In the genomic region with DNA sequence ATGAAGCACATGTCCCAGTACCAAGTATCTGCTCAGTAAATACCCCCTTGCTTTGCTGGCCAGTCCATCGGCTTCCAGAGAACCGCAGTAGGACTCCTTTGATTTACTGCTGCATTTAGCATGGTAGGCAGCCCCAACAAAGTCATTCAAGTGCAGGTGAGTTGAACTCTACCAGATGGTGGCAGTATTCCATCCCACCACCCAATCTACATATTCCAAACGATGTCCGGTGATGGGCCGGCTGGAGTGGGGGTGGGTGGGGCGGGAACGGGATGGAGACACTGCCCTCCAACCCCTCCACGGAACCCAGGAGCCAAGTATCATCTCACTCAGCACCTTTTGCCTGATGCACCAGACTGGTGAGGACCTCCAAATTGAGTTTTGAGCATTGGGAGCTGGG, we compare ENCODE assay signal across 8 mouse cellular contexts. TPM values are rescaled to one million over a fixed set of nuclear protein-coding genes. Genes with fewer than 3 reads are reported as not detected.
DNase-seq lines count a peak whose midpoint lies in the region; ATAC-seq and TF ChIP-seq lines count a peak whose summit lies in the region.

No protein-coding gene starts in this region.

- H3K4me2 ChIP-seq in heart, embryonic 16.5 days (ENCODE audit: low read depth, low read length) = peak overlapping the region; percentile 63
- H3K4me2 ChIP-seq in hindbrain, postnatal 0 days (ENCODE audit: low read depth, low read length) = peak overlapping the region; percentile 49
- peak overlapping the region; percentile 36; the same call in 1 of the 2 replicates for H3K4me2 ChIP-seq in midbrain, postnatal 0 days (ENCODE audit: low read depth, low read length, poor library complexity, severe bottlenecking)

- no peak for DNase-seq in heart, postnatal 10 days
- peak; percentile 65 for DNase-seq in brain, adult 2 months (ENCODE audit: low read depth, low spot score)
- peak; percentile 47 for DNase-seq in hindbrain, postnatal 0 days (ENCODE audit: low spot score)
- DNase-seq in midbrain, postnatal 0 days (ENCODE audit: low spot score) = no peak
- DNase-seq in urinary bladder, postnatal 25 days (ENCODE audit: low spot score) = no peak
- no peak for DNase-seq in cerebellum, adult 8-10 months
- no peak for DNase-seq in T-cell, adult 2 months (ENCODE audit: low spot score)

- peak; percentile 47 for TF ChIP-seq CTCF in hindbrain, postnatal 0 days (IDR thresholded peaks at IDR 0.05; ENCODE audit: low read depth)
- peak; percentile 53 for TF ChIP-seq CTCF in midbrain, postnatal 0 days (IDR thresholded peaks at IDR 0.05)

- H3K27me3 ChIP-seq in heart, embryonic 16.5 days (ENCODE audit: control insufficient read depth, insufficient read depth, low read length) = peaks cover 21% of the 10 kb centered on the region
- no peaks in the 10 kb centered on the region for H3K27me3 ChIP-seq in hindbrain, postnatal 0 days (ENCODE audit: insufficient read depth, low read length)
- 0 out of 2 replicates have a peak, but pooled peaks cover 8% of the 10 kb centered on the region for H3K27me3 ChIP-seq in midbrain, postnatal 0 days (ENCODE audit: insufficient read depth, low read length)

- 8% methylated on average over 8 of the region's 8 CpGs for WGBS in heart, embryonic 16.5 days
- WGBS in hindbrain, postnatal 0 days = 13% methylated on average over 8 of the region's 8 CpGs
- WGBS in midbrain, postnatal 0 days = 6% methylated on average over 8 of the region's 8 CpGs

- H3K4me1 ChIP-seq in heart, embryonic 16.5 days (ENCODE audit: control insufficient read depth, insufficient read depth, low read length) = peaks cover 33% of the 10 kb centered on the region
- peaks cover 10% of the 10 kb centered on the region for H3K4me1 ChIP-seq in hindbrain, postnatal 0 days (ENCODE audit: insufficient read depth, low read length)
- no peaks in the 10 kb centered on the region for H3K4me1 ChIP-seq in midbrain, postnatal 0 days (ENCODE audit: insufficient read depth, low read length)

- intact Hi-C loops in heart, postnatal 10 days (cut with DNase I) = no loop called here

- no peak for ATAC-seq in heart, embryonic 16.5 days (replicated peaks; ENCODE audit: extremely low read depth, insufficient read depth, low FRiP score)
- ATAC-seq in hindbrain, postnatal 0 days = no peak
- no peak for ATAC-seq in midbrain, postnatal 0 days (ENCODE audit: low FRiP score)

- no peaks in the 10 kb centered on the region for H3K9me3 ChIP-seq in heart, embryonic 16.5 days (replicated peaks; ENCODE audit: control insufficient read depth, low read length)
- H3K9me3 ChIP-seq in hindbrain, postnatal 0 days (ENCODE audit: low read length) = no peaks in the 10 kb centered on the region
- H3K9me3 ChIP-seq in midbrain, postnatal 0 days (ENCODE audit: low read length) = no peaks in the 10 kb centered on the region

- no peak overlapping the region; the same call in 1 of the 2 replicates for H3K9ac ChIP-seq in heart, embryonic 16.5 days (ENCODE audit: low read length)
- H3K9ac ChIP-seq in hindbrain, postnatal 0 days (replicated peaks; ENCODE audit: low read length) = 0 out of 2 replicates have a peak overlapping the region, but pooled peaks have one; percentile 13
- H3K9ac ChIP-seq in midbrain, postnatal 0 days (replicated peaks; ENCODE audit: low read length, poor library complexity, severe bottlenecking) = no peak overlapping the region

- H3K36me3 ChIP-seq in heart, embryonic 16.5 days (ENCODE audit: control insufficient read depth, insufficient read depth) = no peaks in the 10 kb centered on the region
- no peaks in the 10 kb centered on the region for H3K36me3 ChIP-seq in hindbrain, postnatal 0 days (ENCODE audit: insufficient read depth, low read length)
- H3K36me3 ChIP-seq in midbrain, postnatal 0 days (ENCODE audit: insufficient read depth, low read length) = no peaks in the 10 kb centered on the region

- no peak overlapping the region for H3K27ac ChIP-seq in heart, embryonic 16.5 days (ENCODE audit: low read length)
- H3K27ac ChIP-seq in hindbrain, postnatal 0 days = no peak overlapping the region
- no peak overlapping the region for H3K27ac ChIP-seq in midbrain, postnatal 0 days (ENCODE audit: low read depth, low read length)

- H3K4me3 ChIP-seq in heart, embryonic 16.5 days (ENCODE audit: low read length) = peak overlapping the region; percentile 41
- peak overlapping the region; percentile 18; the same call in 1 of the 2 replicates for H3K4me3 ChIP-seq in hindbrain, postnatal 0 days (ENCODE audit: low read length)
- peak overlapping the region; percentile 11; the same call in 1 of the 2 replicates for H3K4me3 ChIP-seq in midbrain, postnatal 0 days (ENCODE audit: low read depth, low read length)

RNA-seq across cellular contexts. Expression of a gene that starts 1.8 kb away (rescaled TPM):
- polyA plus RNA-seq in heart, embryonic 16.5 days (2015; fragmentation: Nextera tagmentation; extraction: Ambion mirVana) = 129 and 134 TPM in 2 replicates
- total RNA-seq in heart, postnatal 10 days (2021) = 10 to 100 TPM; 28.7 to 29.6 TPM
- total RNA-seq in hindbrain, postnatal 0 days (2014; rRNA removed) = 46.4 and 49.1 TPM in 2 replicates
- polyA plus RNA-seq in hindbrain, postnatal 0 days (2015; fragmentation: Nextera tagmentation; extraction: Ambion mirVana) = 49.7 and 52.0 TPM in 2 replicates
- 27.0 and 32.9 TPM in 2 replicates for total RNA-seq in midbrain, postnatal 0 days (2014; rRNA removed)
- polyA plus RNA-seq in midbrain, postnatal 0 days (2015; fragmentation: Nextera tagmentation; extraction: Ambion mirVana) = 27.2 TPM in 2 replicates

RNA-seq across cellular contexts. Expression of a gene that starts 16.9 kb away (rescaled TPM):
- polyA plus RNA-seq in heart, embryonic 16.5 days (2015; fragmentation: Nextera tagmentation; extraction: Ambion mirVana) = 1.6 TPM in 2 replicates
- total RNA-seq in heart, postnatal 10 days (2021) = under 1 TPM; 0.69 to 0.72 TPM
- 127 and 143 TPM in 2 replicates for total RNA-seq in hindbrain, postnatal 0 days (2014; rRNA removed)
- 32.0 and 37.1 TPM in 2 replicates for polyA plus RNA-seq in hindbrain, postnatal 0 days (2015; fragmentation: Nextera tagmentation; extraction: Ambion mirVana)
- 138 and 150 TPM in 2 replicates for total RNA-seq in midbrain, postnatal 0 days (2014; rRNA removed)
- 37.3 and 42.1 TPM in 2 replicates for polyA plus RNA-seq in midbrain, postnatal 0 days (2015; fragmentation: Nextera tagmentation; extraction: Ambion mirVana)

RNA-seq across cellular contexts. Expression of a gene that starts 48.6 kb away (rescaled TPM):
- 21.7 and 21.9 TPM in 2 replicates for polyA plus RNA-seq in heart, embryonic 16.5 days (2015; fragmentation: Nextera tagmentation; extraction: Ambion mirVana)
- total RNA-seq in heart, postnatal 10 days (2021) = 10 to 100 TPM; 39.2 to 40.2 TPM
- total RNA-seq in hindbrain, postnatal 0 days (2014; rRNA removed) = 74.0 and 89.4 TPM in 2 replicates
- 78.1 and 91.2 TPM in 2 replicates for polyA plus RNA-seq in hindbrain, postnatal 0 days (2015; fragmentation: Nextera tagmentation; extraction: Ambion mirVana)
- total RNA-seq in midbrain, postnatal 0 days (2014; rRNA removed) = 83.0 and 93.0 TPM in 2 replicates
- polyA plus RNA-seq in midbrain, postnatal 0 days (2015; fragmentation: Nextera tagmentation; extraction: Ambion mirVana) = 77.7 and 92.2 TPM in 2 replicates

RNA-seq across cellular contexts. Expression of a gene that starts 52.0 kb away (rescaled TPM):
- not detected in 2 replicates for polyA plus RNA-seq in heart, embryonic 16.5 days (2015; fragmentation: Nextera tagmentation; extraction: Ambion mirVana)
- total RNA-seq in heart, postnatal 10 days (2021) = 1 to 10 TPM; 4.7 to 5.5 TPM
- not detected in 2 replicates for total RNA-seq in hindbrain, postnatal 0 days (2014; rRNA removed)
- polyA plus RNA-seq in hindbrain, postnatal 0 days (2015; fragmentation: Nextera tagmentation; extraction: Ambion mirVana) = not detected in 2 replicates
- total RNA-seq in midbrain, postnatal 0 days (2014; rRNA removed) = not detected in 2 replicates
- not detected in 2 replicates for polyA plus RNA-seq in midbrain, postnatal 0 days (2015; fragmentation: Nextera tagmentation; extraction: Ambion mirVana)

RNA-seq across cellular contexts. Expression of a gene that starts 52.1 kb away (rescaled TPM):
- not detected in 2 replicates for polyA plus RNA-seq in heart, embryonic 16.5 days (2015; fragmentation: Nextera tagmentation; extraction: Ambion mirVana)
- not detected for total RNA-seq in heart, postnatal 10 days (2021)
- total RNA-seq in hindbrain, postnatal 0 days (2014; rRNA removed) = 0.14 and 0.26 TPM in 2 replicates
- polyA plus RNA-seq in hindbrain, postnatal 0 days (2015; fragmentation: Nextera tagmentation; extraction: Ambion mirVana) = 0.33 and 0.50 TPM in 2 replicates
- total RNA-seq in midbrain, postnatal 0 days (2014; rRNA removed) = 1.7 TPM in 1 of 2 replicates, not detected in the other
- 0.23 and 0.28 TPM in 2 replicates for polyA plus RNA-seq in midbrain, postnatal 0 days (2015; fragmentation: Nextera tagmentation; extraction: Ambion mirVana)

Comparison
In these comparisons a context has a peak if more than half of its experiments do, and no peak if none do; other contexts are left out.
1. DNase-seq: peak in brain, adult 2 months (single experiment) and hindbrain, postnatal 0 days (single experiment); none in heart, postnatal 10 days (0 of 2), midbrain, postnatal 0 days (single experiment), urinary bladder, postnatal 25 days (single experiment), cerebellum, adult 8-10 months (single experiment) and T-cell, adult 2 months (single experiment).
2. RNA of a gene that starts 16.9 kb away (total RNA-seq): 138 to 150 TPM in midbrain, postnatal 0 days and 127 to 143 TPM in hindbrain, postnatal 0 days; 0.69 to 0.72 TPM in heart, postnatal 10 days; every median in the first group is over 10 times any median in the second.
3. Peak in every context shown above with its lines, with median percentiles within 50 percentile points of each other: H3K4me2 ChIP-seq and H3K4me3 ChIP-seq.